Mouse (Mus musculus) heart, adult 2 months (tissue): Measurements from ENCODE around the gene Fblim1.

ENCODE experiments used
- CTCF ChIP-seq: fragments of 200-600 bp; IDR thresholded peaks from 2 replicates; pipeline ENCODE4 v1.8.1; 2022; ENCODE audit warnings: antibody characterized with exemption, mild to moderate bottlenecking, moderate library complexity
- POLR2A ChIP-seq: fragments of 200-500 bp; IDR thresholded peaks from 2 replicates; pipeline ENCODE4 v1.6.1; 2011; ENCODE audit warnings: mild to moderate bottlenecking, low read depth, low read length, control low read depth; ENCODE audit not compliant: insufficient read depth

GRCm38 (mm10) chr4:141566187-141566586, 39.7 kb downstream of the Fblim1 start:
- TF ChIP-seq CTCF = no peak
- no peak for TF ChIP-seq POLR2A
